Mouse (Mus musculus): ENCODE results near the gene 1700019N19Rik.

Gene 1700019N19Rik

GRCm38 (mm10) chr19:58794284-58794683 lies at the start of gene 1700019N19Rik:
TSS of gene 1700019N19Rik (minus strand) at chr19:58794461.
- DNase-seq (ENCODE audit: low spot score in 2 of 2) = no peak

GRCm38 (mm10) chr19:58843606-58844005 lies 49.3 kb upstream of the 1700019N19Rik start:
- DNase-seq (ENCODE audit: low spot score in 2 of 2) = no peak

GRCm38 (mm10) chr19:58840721-58841271 lies 46.5 kb upstream of the 1700019N19Rik start:
- no peak for DNase-seq (ENCODE audit: low spot score in 2 of 2)

DNA sequence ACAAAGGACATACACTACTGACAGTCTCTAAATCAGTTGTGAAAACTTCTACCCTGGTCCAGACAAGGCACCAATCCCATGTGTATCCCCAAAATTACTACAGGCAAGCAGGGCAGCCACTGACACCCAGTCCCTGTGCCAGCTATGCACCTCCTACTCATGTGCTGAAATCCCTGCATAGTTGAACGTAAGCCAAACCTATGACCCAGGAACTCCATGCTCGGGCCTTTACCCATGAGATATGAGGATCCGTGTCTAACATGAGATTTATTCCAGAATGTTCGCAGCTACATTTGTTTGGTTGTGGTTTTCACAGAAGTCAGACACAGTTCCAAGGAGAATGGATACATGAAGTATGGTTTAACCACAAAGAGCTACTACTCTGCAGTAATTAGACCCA lies 45.5 kb upstream of the 1700019N19Rik start:
- no peak for DNase-seq (ENCODE audit: low spot score in 2 of 2)

- no peak for DNase-seq (ENCODE audit: low spot score in 2 of 2)
Observed at GRCm38 (mm10) chr19:58839345-58839744, 45.1 kb upstream of the 1700019N19Rik start.

DNA sequence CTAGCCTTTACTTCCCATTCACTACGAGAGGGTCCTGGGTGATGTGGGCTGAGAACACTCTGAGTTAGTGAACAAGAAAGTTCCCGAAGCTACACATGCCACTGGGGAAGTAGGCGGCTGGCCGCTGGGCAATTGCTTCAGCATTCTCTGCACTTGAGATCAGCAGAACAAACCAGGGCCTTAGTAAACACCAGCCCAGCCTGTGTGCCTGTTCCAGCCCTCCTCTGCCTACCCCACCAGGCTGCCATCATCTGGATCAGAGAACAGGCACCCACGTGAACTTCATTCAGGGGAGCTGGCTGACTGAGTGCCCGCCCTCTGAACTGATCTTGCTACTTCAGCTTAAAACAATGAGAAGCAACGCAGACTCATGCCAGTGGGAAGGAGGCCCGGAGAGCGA lies 44.4 kb upstream of the 1700019N19Rik start:
- no peak for DNase-seq (ENCODE audit: low spot score in 2 of 2)

GRCm38 (mm10) chr19:58833639-58834180 lies 39.4 kb upstream of the 1700019N19Rik start:
- DNase-seq (ENCODE audit: low spot score in 2 of 2) = no peak

DNA sequence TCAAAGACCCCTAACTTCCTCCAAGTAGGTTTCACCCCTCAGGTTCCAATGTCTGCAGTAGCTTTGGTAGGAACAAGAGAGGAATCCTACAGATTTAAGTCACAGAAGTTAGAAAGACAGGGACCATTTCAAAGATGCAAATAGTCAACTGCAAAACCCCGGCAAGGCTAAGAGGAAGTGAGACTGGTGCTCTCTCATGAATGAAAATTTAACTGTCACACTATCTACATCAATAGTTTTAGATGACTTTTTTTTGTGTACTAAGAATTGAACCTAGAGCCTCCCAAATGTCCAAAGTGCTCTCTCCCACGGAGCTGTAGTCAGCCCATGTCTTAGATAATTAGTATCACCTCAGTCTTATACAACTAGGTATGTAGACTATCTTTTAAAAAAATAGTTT lies 38.7 kb upstream of the 1700019N19Rik start:
- no peak for DNase-seq (ENCODE audit: low spot score in 2 of 2)

GRCm38 (mm10) chr19:58831280-58831922 lies 37.1 kb upstream of the 1700019N19Rik start:
- DNase-seq (ENCODE audit: low spot score in 2 of 2) = no peak

- DNase-seq (ENCODE audit: low spot score in 2 of 2) = no peak
Observed at GRCm38 (mm10) chr19:58830182-58830581, 35.9 kb upstream of the 1700019N19Rik start.

DNA sequence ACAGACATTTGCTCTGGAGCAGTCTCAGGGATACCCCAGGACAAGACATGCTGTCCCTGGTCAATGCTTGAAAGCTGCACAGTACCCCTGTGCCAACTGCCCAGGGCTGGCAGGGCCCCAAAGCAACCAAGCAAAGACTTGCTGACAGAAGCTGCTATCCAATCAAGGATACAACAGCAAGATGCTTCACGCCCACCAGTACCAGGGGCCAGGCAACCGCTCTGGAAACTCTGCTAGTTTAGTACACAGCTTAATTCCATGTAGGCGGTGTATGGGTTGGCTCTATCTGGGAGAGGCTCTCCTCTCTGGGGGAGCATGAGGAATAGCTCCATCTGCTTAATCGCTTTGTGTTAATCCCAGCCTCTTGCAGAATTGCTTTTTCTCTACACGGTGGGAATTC lies 35.3 kb upstream of the 1700019N19Rik start:
- peak; percentile 76 to 81 for DNase-seq (ENCODE audit: low spot score in 2 of 2)

DNA sequence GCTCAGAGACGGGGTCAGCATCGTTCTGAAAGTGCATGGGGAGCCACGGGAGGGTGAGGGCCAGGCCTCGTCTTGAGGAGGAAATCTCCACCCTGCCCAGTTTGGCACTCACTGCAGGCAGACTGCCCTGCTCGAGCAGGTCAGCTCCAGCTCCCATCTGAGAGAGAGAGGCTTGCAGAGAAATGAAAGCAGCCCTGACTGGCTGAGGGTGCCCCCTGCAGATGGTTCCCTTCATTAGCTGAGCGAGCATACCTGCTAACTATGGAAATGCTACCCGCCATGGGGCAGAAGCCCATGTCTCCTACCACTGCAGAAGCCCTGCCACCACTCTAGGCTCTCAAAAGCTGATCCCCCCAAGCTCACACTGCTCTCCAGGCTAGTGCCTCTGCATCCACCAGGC lies 33.4 kb upstream of the 1700019N19Rik start:
- no peak for DNase-seq (ENCODE audit: low spot score in 2 of 2)

- DNase-seq (ENCODE audit: low spot score in 2 of 2) = no peak
Observed at GRCm38 (mm10) chr19:58824316-58824715, 30.1 kb upstream of the 1700019N19Rik start.

GRCm38 (mm10) chr19:58823301-58823700 lies 29.0 kb upstream of the 1700019N19Rik start:
- DNase-seq (ENCODE audit: low spot score in 2 of 2) = no peak

- peak; percentile 78 to 86 for DNase-seq (ENCODE audit: low spot score in 2 of 2)
Observed at GRCm38 (mm10) chr19:58822454-58823200, 28.4 kb upstream of the 1700019N19Rik start.

DNA sequence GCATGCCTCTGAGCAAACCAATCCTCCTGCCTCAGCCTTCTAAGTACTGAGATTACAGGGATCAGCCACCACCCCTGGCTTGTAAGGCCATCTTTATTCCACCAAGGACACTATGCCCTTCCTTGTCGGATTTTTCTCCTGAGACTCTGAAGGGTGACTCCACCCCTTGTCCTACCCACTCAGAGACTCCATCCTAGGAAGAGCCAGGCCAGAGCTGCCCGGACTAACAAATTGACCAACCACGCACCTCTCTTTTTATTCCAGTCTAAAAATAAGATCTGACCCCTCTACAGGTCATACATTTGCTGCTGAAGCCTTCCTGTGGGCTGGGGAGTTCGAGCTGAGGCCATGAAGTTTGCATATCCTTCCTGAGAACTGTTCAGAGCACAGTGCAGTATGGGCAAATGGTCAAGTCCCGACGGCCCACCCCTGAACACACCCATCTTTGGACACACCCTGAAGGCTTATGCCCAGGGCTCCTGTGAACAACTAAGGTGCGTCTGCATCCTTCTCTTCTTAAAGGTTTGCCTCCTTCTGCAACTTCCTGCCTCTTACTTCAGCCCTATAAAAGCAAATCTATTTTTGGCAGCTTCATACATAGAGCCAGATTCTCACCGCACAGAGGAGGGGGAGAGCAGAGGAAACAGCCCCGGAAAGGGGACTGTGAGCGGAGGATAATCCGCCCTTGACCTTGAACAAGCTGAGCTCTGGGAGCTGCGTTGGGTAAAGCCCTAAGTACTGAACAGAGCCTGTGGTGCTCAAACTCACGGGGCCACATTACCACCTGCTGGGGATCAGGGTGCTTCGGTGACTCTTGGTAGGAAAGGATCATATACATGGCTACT lies 24.5 kb upstream of the 1700019N19Rik start:
- no peak for DNase-seq (ENCODE audit: low spot score in 2 of 2)

DNA sequence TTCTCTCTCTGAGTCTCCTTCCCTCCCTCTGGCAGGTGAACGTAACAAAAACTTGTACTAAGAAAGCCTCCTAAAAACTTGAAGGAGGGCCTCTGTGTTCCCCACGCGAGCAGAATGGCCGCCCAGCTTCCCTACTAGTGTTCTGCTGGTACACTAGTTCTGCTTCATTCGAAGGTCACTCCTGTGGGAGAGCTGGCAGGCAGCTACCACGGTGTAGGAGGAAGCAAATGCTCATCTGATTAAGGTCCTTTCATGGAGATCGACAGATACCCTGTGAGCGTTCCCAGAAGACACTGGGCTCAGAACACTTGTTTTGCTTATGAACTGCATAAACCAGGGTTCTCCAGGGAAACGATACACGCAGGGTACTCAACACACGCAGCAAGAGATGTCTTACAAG lies 23.1 kb upstream of the 1700019N19Rik start:
- no peak for DNase-seq (ENCODE audit: low spot score in 2 of 2)

DNA sequence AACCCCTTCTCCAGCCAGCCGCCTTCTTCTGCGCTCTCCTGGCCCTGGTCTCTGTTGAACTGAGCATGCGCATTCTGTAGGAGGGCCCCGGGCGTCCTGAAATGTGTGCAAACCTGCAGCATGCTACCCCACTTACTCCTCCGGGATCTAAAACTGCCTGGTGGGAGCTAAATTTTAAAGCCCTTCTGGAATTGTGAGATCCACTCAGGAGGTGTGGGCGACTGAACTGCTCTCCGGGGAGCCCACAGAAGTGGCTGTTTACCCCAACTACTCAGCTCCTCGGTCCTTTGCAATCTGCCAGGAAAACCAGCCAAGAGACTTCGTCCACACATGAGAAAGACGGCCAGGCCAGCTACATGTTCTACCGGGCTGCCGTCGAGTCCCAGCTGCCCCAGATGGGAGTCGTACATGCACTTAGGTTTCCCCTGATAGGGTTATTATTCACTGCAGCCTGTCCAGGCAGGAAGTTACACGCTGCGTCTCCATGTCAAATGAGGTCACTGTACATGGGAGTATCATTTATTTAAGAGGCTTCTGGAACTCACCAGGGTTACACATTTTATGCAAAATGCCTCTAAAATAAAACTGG lies 22.3 kb upstream of the 1700019N19Rik start:
- DNase-seq (ENCODE audit: low spot score in 2 of 2) = peak; percentile 80 to 84

DNA sequence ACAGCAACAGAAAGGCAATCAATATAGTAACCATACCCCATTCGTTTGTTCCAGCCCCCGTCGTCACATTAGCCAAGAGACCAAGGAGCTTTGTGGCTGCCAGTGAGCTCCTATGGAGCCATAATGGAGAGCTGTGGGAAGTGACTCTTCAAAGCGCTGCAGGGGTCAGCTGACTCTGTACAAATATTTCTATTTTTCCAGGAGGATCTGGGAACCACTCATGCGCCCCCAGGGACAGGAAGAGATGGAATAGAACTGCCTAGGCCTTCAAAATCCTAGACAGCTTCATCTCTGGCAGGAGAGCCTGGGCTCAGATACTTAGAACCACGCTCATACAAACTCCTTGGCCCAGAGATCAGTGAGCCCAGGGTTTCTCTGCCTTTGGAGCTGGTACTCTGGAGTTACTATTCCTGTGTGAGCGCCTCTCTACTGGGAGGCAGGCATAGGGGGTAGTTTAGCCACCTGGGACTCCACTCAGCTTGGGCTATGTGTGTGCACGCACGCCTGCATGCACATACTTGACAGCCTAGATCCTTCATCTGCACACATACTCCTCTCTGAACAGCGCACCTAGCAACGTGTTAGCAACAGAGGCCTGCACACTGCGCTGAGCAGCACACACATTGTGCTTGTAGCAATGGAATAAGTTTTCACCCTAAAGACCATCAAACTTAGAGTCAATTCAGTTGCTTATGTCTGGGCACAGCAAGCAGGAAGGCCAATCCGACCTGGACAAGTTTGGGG lies 21.1 kb upstream of the 1700019N19Rik start:
- no peak for DNase-seq (ENCODE audit: low spot score in 2 of 2)

GRCm38 (mm10) chr19:58810536-58810935 lies 16.3 kb upstream of the 1700019N19Rik start:
- DNase-seq (ENCODE audit: low spot score in 2 of 2) = no peak

- DNase-seq (ENCODE audit: low spot score in 2 of 2) = no peak
Observed at GRCm38 (mm10) chr19:58808864-58809263, 14.6 kb upstream of the 1700019N19Rik start.

Data from right cerebral cortex, adult 2 months (tissue).